Mouse (Mus musculus): ENCODE measurements at regions not wholly inside any gene's neighbourhood (a gene's known extent, or its start where the extent isn't known, plus 50 kb on each side); places are given as distances from the start of the nearest gene placed in this dataset.
A peak's percentile ranks its signal among the peaks of the same experiment; 100 is the strongest.

DNA sequence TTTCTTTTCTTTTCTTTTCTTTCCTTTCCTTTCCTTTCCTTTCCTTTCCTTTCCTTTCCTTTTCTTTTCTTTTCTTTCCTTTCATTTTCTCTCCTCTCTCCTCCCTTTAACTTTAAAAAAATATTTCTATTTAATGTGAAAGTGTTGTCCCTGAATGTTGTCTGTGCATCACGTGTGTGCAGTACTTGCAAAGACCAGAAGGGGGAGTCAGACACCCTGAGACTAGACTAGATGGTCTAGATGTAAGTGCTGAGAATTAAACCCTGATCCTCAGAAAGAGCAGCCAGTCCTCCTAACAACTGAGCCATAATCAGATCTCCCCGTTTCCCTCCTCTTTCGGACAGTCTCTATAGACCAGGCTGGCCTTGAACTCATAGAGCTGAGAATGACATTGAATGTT lies 151.7 kb downstream of the Mtx2 start:
- DNase-seq (ENCODE audit: extremely low read depth, low read depth, low spot score) = no peak

DNA sequence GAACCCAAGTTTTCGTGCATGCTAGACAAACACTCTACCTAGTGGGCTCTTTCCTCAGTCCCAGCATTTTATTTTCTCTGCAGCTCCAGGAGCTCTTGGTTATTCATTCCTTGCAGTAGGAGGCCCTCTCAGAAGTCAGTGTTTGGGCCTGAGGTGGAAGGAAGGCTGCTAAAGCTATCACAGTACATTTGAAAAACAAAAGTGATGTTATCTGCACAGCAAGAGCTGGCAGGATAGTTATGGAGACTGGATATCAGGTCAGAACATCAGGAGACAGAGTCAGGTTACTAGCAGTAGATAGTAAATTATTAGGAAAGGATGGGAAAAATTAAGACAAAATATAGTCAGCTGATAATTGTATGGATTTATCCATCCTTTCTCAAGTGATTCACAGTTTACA lies 152.2 kb downstream of the Mtx2 start:
- no peak for DNase-seq (ENCODE audit: extremely low read depth, low read depth, low spot score)

DNA sequence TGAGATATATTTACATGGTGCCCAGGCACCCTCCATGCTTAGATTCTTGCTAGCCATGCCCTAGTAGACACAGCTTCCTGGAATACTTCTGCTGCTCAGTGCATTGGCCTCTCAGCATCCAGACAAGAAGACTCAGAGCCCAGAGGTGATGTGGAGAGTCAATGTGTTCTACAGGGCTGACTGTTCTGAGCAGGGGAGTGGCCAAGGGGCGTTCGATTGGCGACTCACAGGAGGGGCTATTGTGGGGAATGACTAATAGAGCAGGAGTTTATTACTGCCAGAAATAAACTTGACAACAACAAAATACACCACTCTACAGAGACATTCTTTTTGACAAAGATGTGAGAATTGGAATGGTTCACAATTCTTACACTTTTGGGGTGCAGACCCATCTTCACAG lies 156.3 kb downstream of the Mtx2 start:
- no peak for DNase-seq (ENCODE audit: extremely low read depth, low read depth, low spot score)

DNA sequence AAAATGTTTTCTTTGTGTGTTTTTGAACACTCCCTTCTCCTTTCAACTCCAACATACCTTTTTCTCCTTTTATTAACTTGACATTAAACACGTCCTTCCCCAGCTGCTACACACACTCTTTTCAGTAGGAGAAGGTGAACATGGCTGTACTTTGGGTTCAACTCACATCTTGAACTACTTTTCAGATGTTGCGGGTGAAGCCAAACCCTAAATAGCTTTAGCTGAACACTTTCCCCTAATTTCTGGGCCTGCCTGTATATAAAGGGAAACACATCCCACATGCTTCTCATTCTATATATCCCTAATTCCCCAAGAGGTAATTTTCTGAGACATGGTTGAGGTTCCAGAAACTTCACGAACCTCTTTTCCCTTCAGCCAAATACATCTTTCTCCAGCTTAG lies 168.2 kb downstream of the Mtx2 start:
- no peak for DNase-seq (ENCODE audit: extremely low read depth, low read depth, low spot score)

DNA sequence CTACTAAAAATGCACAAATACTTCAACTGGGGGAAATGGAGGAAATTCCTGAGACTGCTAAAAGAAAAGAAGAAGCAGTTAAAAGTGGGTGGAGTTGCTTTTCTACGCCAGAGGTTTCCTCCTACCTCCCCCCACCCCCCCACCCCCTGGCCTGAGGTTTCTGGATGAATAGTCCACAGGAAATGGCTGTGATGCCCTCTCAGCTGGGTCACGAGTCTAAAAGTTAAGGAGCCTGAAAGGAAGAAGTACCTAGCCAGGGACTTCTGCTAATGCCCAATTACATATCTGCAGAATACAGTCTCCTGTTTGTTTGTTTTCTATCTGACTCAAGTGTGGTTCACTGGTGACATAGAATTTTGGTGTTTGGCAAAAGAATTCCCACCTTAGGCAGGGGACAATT lies 169.4 kb downstream of the Mtx2 start:
- no peak for DNase-seq (ENCODE audit: extremely low read depth, low read depth, low spot score)

DNA sequence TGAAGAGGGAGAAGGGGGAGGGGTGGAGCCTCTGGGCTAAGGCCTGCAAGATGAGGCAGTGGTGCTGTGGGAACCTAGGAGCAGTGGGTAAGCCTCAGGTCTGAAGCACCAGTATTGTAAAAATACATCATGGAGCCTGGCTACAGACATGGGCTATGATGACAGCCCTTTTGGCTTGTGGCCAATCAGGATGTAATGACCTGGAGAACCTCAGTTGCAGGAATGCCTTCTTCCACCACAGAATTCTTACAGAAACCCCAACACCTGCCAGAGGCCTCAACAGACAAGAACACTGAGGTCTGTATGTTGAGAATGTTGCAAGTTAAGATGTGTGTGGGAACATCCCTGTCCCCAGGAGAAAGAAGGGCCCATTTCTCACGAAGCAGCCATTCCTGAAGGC lies 172.1 kb downstream of the Mtx2 start:
- DNase-seq (ENCODE audit: extremely low read depth, low read depth, low spot score) = peak; percentile 80

DNA sequence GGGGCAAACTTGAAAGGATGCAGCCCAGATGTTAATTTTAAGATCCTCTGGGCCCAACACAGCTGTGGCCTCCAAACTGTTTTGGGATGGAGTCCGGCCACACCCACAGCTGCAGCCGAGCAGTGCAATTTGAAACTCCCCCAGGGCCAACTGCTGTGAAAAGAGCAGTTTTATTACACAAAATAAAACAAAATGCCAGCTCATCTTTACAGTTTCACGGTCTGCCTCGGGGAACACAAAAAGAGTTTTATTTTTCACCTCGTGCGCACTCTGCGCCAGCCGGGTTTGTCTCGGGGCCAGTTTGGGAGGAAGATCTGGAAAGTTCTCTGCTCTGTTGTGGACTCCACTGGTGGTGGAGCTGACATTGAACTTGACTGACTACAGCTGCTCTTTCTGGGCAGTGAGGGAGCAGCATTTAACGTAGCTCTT lies 174.8 kb downstream of the Mtx2 start:
- no peak for DNase-seq (ENCODE audit: extremely low read depth, low read depth, low spot score)

DNA sequence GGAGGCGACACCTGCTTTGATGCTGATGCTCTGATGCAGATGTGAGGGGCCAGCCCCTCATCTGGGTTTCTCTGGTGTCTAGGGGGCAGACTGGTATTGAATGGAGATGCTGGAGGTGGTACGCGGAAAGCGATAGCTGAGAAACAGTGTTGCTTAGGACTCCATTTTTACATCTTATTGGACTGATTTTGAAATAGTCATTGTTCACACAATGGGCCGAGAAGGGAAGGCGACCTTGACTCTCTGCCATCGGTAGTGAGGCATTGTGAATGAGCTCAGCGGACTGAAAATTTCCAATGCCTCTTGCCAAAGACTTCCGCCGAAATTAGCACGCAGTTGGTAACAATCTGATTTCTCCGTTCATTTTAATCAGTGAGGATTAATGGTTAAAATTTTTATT lies 177.0 kb downstream of the Mtx2 start:
- DNase-seq (ENCODE audit: extremely low read depth, low read depth, low spot score) = no peak

DNA sequence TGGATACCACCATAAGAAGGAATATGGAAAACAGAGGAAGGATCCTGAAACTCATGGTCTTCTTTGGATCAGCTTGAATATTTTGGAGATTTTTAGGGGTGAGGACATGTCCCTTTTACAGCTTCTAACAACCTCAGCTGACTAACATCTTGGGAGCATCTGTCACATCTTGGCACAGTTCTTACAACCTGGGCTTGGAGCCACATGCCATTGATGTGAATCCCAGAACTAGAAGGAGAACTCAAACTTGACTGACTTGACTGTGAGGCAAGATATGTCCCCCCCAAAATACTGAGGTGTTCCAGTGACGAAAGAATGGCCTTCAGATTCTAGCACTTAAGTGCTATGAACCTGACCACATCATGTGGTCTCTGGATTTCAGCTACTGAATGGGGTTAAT lies 182.5 kb downstream of the Mtx2 start:
- DNase-seq (ENCODE audit: extremely low read depth, low read depth, low spot score) = no peak

DNA sequence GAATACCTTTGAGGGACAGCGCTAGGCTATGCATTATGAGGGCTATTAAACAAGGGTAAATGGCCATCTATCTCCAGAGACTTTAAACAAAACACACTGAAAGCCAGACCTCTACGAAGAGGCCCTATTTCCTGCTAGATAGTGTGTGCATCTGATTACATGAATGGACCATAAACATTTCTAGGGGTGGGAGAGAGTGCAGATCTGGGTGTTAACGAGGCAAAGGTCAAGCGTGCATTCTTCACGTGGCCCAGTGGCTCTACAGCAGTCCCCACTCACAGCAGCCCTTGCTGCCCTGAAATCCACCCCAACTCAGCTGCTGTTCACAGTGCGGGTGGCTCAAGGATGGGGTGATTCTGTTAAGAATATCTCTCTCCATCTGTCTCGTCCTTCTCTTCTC lies 185.0 kb downstream of the Mtx2 start:
- DNase-seq (ENCODE audit: extremely low read depth, low read depth, low spot score) = no peak

DNA sequence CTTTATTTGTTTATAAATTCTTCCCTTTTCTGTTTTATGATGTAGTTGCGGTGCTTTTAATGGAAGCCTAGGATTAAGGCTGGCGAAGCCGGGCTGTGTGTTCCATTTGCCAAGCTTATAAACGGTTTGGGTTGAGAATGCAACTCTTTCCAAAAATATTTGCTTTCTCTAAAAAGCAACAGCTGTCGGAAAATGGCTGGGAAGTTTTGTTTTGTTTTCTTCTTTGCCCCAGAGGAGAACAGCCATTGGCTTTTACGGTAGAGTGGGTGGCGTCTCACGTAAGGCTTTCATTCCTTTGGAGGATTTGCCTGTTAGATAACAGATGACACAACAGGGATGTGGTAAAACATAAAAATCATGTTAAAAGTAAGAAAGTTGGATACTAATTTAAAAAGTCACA lies 186.4 kb downstream of the Mtx2 start:
- DNase-seq (ENCODE audit: extremely low read depth, low read depth, low spot score) = no peak

DNA sequence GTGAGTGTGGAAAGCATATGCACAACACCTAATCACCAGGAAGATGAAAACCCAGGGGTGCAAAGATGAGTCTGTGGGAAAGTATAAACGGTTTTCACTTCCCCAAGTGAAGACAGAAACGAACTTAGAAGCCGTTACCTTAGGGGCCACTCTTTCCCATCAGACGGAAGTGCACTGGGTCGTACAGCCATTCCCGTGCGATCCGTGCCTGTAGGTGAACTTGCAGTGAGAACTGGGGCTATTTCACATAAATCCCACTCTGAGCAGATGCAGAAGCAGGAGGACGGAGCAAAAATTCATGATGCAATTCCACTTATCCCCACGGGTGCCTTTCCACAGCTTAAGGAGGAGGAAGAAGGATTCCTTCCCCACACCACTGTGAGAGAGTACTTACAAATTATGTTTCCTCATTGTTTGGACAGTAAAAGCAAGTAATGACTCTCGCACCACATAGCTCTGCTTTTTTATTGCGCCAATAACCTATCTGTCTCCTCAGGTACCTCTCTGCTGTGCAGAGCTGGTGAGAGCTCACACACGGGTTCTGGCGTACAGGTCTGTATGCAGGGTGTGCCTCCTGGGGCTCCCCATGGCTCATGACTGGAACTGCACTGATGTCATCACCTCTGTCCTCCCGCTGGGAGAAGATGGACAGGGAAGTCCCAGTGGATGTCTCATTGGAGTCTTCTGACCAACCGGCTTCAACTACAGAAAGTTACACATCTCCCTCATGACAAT lies 189.6 kb downstream of the Mtx2 start:
- no peak for DNase-seq (ENCODE audit: extremely low read depth, low read depth, low spot score)

DNA sequence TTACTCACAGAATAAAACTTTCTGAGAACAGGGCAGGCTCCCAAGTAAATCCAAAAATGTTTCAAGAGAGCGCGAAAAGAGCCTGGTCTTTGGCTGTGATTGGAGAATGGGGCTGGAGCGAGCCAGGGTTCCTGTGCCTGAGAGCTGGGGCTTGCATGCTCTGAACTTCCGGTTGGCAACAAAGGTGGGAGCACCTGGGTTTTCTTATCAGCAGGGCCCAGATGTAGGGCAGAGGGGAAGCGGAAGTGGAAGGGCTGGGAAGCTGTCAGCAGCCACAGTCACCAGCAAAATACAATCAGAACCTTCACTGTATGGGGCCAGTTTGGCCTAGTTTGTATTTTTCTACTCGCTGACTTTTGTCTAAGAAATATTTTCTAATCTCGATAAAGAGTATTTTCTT lies 193.9 kb downstream of the Mtx2 start:
- DNase-seq (ENCODE audit: extremely low read depth, low read depth, low spot score) = no peak

DNA sequence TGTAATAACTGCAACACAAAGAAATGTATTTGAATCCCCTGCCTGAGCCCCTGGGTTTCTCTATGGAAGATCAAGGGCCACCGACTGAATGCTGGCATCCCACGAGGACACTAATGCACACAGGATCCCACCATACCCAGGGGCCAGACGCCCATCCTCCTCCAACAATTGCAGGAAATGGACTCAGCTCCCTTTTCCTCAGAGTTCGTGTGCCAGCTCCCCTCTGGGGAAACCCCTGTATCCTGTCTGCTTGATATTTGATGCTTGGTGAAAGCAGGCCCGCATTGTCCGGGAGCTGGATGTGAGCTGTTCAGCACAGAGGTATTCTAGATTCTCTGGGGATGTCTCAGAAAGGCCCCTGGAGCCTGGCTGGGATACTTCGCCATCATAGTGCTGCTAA lies 196.0 kb downstream of the Mtx2 start:
- no peak for DNase-seq (ENCODE audit: extremely low read depth, low read depth, low spot score)

DNA sequence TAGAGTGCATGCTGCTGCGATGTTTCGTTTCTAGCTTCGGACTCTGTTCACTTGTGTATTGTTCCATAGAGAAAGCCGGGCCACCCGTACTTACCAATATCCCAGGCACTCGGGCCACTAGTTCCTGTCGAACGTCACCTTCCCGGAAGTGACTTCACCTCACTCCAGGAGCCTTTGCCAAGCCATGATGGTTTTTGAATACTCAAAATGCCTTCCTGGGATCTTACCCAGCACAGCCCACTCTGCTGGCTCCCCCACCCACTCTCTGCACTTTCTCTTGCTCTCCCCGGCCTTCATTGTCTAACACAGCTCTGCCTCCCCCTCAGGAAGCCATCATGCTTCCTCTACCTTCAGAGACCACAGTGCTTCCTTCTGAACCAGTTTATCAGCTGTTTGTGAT lies 202.5 kb downstream of the Mtx2 start:
- no peak for DNase-seq (ENCODE audit: extremely low read depth, low read depth, low spot score)

DNA sequence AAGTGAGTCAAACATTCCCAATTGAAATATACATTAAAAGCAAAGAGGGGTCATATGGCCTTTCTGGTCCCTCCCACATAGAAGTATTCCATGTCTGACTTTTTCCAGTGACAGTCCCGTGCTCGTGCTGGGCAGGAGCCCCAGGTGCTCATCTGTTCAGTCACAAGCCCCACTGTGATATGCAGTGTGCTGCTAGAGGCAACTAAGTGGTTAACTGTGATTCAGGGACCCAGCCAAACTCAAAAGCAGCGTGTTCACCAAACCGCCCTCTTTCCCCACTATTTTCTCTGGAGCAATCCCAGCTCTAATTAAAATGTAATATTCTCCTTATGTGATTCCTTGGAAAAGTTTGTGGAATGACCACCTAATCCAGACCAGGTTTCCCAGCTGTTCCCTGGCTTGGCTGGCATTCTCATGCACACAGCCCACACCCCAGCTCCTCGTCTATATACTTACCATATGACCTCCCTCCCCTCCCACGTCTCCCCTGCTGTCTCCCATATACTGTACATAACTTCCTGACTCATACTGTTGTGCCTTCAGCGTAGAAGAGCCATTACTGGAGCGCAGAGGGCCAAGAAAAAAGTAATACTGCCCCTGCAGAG lies 203.6 kb downstream of the Mtx2 start:
- DNase-seq (ENCODE audit: extremely low read depth, low read depth, low spot score) = no peak

DNA sequence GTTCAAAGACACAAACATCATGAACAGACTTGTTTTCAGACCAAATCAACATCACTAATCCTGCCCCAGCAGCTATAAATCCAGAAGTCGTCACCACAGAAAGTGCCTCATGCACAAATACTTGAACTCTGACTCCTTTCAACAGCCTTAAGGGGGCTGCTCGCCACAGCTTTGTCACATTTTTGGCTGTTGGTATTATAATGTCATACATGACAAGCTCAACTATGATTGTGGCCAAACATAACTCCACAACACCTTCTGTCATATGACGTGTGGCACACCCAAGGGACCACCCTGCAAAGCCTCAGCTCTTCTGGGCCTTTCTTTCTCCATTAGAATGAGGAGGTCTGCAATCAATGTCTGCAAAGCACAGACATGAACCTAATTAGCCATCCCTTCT lies 209.1 kb downstream of the Mtx2 start:
- no peak for DNase-seq (ENCODE audit: extremely low read depth, low read depth, low spot score)

DNA sequence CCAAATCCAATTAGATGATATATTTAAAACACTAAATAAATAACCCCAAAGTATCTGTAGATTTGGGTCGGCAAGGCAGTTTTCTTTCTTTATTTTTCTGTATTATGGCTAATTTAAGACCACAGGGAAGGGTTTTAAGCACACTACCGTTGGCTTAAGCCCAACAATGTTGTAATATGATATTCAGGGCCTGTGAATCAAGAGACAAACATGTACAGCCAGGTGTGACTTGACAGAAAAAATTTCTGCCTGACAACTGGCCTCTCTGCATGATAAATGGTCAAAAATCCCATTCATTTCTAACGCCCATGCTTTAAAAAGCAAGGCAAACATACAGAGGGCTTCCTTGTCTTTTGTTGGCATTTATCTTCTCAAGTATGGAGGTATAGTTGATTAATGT lies 213.5 kb downstream of the Mtx2 start:
- no peak for DNase-seq (ENCODE audit: extremely low read depth, low read depth, low spot score)

DNA sequence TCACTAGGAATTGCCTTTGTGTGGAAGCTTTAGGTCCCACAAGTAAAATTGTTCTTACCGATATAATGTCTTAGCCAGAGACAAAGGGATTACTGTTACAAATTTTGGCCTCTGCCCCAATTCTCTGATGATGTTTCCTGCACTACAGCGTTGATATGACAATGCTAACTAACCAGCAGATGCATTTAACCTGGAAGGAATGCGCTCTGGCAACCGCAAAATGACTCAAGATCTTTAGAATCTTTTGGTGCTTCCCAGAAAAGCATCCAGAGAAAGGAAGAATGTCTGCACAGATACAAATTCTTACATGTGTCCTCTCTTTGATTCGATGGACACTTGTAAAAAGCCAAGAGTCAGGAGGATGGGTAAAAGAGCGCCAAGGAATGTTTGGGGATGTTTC lies 221.3 kb downstream of the Mtx2 start:
- no peak for DNase-seq (ENCODE audit: extremely low read depth, low read depth, low spot score)

DNA sequence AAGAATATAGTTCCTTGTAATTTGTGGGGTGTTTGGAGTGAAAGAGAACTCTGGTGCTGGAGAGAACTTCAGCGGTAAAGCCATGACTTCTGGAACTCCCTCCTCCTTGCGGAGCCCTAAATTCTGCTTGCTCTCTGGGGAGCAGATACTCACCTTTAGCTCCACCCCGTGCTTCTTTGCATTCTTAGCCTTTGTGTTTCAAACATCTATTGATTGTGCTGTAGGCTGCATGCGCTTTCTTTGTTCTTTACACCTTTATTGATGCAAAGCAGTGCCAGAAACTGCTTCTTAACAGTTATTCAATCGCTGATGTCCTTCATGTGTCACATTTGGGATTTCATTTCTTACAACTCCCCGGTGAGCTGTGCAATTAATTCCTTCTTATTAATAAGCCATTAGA lies 222.5 kb downstream of the Mtx2 start:
- no peak for DNase-seq (ENCODE audit: extremely low read depth, low read depth, low spot score)

DNA sequence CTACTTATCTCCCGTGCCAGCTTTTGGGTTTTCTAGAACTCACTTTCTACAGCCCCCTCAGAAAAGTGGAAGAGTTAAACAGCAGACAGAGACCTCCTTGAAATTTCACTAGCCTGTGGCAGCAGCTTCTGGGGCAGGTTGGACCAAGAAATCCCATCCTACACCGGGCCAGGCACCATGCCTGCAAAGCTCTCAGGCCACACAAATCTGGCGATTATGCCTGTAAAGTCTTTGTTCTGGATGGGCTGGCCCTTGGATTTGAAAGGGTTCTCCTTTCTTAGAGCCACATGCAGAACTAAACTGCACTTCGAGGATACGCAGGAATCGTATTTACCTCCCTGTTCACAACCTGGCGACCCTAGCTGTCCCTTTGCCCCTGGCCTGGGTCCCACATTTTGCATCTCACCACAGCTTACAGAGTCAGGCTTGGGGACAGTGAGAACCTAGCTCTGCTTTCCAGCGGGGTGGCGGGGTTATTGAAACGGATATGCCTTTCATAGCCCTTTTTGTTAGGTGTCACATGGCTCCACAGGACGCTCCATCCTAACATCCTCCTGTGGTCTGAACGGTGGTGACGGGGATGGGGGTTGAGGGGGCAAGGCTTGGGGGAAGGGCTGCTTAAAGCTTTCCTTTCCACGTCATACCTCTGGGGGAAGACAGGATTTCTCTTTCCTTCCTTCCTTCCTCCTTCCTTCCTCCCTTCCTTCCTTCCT lies 229.0 kb downstream of the Mtx2 start:
- DNase-seq (ENCODE audit: extremely low read depth, low read depth, low spot score) = no peak

DNA sequence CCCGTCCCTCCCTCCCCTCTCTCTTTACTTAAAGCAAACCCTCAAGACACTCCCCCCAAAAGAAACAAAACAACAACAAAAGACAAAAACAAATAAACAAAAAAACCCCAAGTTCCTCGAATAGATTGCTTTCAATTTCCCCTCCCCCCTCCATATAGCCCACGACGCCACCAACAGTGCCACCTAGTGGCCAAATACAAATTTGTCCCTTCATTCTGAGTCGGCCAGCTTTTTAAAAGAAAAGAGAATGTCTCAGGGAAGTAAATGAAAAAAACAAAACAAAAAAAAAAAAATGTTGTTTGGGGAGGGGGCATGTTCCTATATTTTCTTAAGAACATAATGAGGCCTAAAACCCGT lies 229.6 kb downstream of the Mtx2 start:
- no peak for DNase-seq (ENCODE audit: extremely low read depth, low read depth, low spot score)

DNA sequence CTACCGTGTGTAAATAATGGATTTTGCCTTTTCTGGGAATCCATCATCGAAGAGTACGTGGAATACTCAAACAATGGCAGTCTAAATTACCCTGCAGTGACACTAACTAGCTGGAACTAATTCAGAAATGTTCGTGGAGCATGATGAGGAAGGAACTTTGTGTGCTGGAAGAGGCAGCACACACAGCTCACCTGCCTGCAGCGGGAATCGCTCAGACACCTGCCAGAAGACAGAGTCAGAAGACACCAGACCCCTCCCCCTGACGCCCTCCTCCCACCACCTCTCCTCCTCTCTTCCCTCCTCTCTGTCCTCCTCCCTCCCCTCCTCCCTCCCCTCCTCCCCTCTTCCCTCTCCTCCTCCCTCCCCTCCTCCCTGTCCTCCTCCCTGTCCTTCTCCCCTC lies 235.4 kb downstream of the Mtx2 start:
- no peak for DNase-seq (ENCODE audit: extremely low read depth, low read depth, low spot score)

Measured in fat pad, adult 2 months (tissue).